Mouse (Mus musculus) liver, embryonic 15.5 days (tissue): ENCODE results near the gene Ttll10. TPM values are rescaled to one million over a fixed set of nuclear protein-coding genes. Genes with fewer than 3 reads are reported as not detected.

Experiments
- ATAC-seq: fragments of 200-750 bp; cut with Nextera tagmentation; 2 replicates; pipeline ENCODE4 v1.8.0; 2017; ENCODE audit warnings: moderate number of reproducible peaks, mild to moderate bottlenecking, moderate library complexity; ENCODE audit not compliant: insufficient read depth
- H3K27ac ChIP-seq: fragments of 300-500 bp; sonication (generic); replicated peaks from 2 replicates; pipeline ENCODE4 v1.5.1; 2015; ENCODE audit warnings: mild to moderate bottlenecking, inconsistent platforms
- H3K27me3 ChIP-seq: fragments of 300-500 bp; sonication (generic); 2 replicates; pipeline ENCODE4 v1.6.1; 2015; ENCODE audit warnings: mild to moderate bottlenecking, inconsistent platforms
- H3K36me3 ChIP-seq: fragments of 300-500 bp; sonication (generic); replicated peaks from 2 replicates; pipeline ENCODE4 v1.6.1; 2015; ENCODE audit warnings: moderate library complexity, mild to moderate bottlenecking, inconsistent platforms
- H3K4me1 ChIP-seq: fragments of 300-500 bp; sonication (generic); replicated peaks from 2 replicates; pipeline ENCODE4 v1.6.1; 2015; ENCODE audit warnings: inconsistent platforms
- H3K4me2 ChIP-seq: fragments of 300-500 bp; sonication (generic); 2 replicates; pipeline ENCODE4 v1.6.1; 2015; ENCODE audit warnings: moderate library complexity, mild to moderate bottlenecking, inconsistent platforms
- H3K4me3 ChIP-seq: fragments of 300-500 bp; sonication (generic); replicated peaks from 2 replicates; pipeline ENCODE4 v1.5.1; 2015; ENCODE audit warnings: mild to moderate bottlenecking, inconsistent platforms
- H3K9ac ChIP-seq: fragments of 300-500 bp; sonication (generic); 2 replicates; pipeline ENCODE4 v1.6.1; 2015; ENCODE audit warnings: moderate library complexity, mild to moderate bottlenecking, inconsistent platforms
- H3K9me3 ChIP-seq: fragments of 300-500 bp; sonication (generic); replicated peaks from 2 replicates; pipeline ENCODE4 v1.6.1; 2016; ENCODE audit warnings: inconsistent platforms
- WGBS: fragments of 180-500 bp; shearing (Covaris S2); methylation state at CpG from one replicate; pipeline ENCODE4 v1.1.7; 2015; ENCODE audit warnings: mixed read lengths; ENCODE audit not compliant: insufficient replicate concordance; 5-methylcytosine and 5-hydroxymethylcytosine counted together
- polyA plus RNA-seq: library from polyadenylated mRNA; unstranded; fragments of >200 nt; fragmentation: Nextera tagmentation; extraction: Ambion mirVana; gene quantifications from 2 replicates; pipeline ENCODE4 v1.2.1, GENCODE M21; 2015

Ttll10 gene
- polyA plus RNA-seq, 1 experiment from 2014 or later, result 0.22 TPM

DNA sequence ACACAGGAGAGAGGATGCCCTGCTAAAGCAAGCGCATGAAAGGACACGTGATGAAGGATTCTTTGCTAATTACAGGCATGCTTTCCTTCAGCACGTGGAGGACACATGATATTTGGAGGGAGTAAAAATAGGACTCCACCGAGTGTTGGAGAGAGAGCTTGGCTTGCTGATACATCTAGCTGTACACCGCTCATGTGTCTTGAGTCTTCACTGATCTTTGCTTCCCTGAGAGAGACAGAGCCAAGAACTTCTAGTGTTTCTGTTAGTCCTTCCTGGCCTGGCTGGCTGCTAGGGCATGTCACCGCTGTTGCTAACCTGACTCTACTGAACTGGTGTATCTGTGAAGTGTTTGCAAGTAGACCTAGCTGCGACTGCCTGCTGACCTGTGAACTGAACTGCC is 35.0 kb downstream of the Ttll10 start:
- Histone ChIP-seq H3K4me3 (no peak overlapping the region), H3K9ac (no peak overlapping the region), H3K27ac (no peak overlapping the region), H3K4me2 (no peak overlapping the region), H3K9me3 (no peaks in the 10 kb centered on the region), H3K4me1 (0 out of 2 replicates have a peak, but pooled peaks cover 7% of the 10 kb centered on the region), H3K27me3 (no peaks in the 10 kb centered on the region), H3K36me3 (0 out of 2 replicates have a peak, but pooled peaks cover under 1% of the 10 kb centered on the region)
- no peak for ATAC-seq
- WGBS, result 75% methylated on average over 7 of the region's 7 CpGs

GRCm38 (mm10) chr4:156023520-156023919 is 35.7 kb downstream of the Ttll10 start:
- no peak overlapping the region for H3K4me2 ChIP-seq
- H3K27me3 ChIP-seq, result no peaks in the 10 kb centered on the region
- no peak for ATAC-seq
- 0 out of 2 replicates have a peak, but pooled peaks cover 7% of the 10 kb centered on the region for H3K4me1 ChIP-seq
- H3K27ac ChIP-seq, result no peak overlapping the region
- H3K9me3 ChIP-seq, result no peaks in the 10 kb centered on the region
- no peak overlapping the region for H3K9ac ChIP-seq
- 74% methylated on average over 9 of the region's 9 CpGs for WGBS
- no peak overlapping the region for H3K4me3 ChIP-seq
- no peaks in the 10 kb centered on the region for H3K36me3 ChIP-seq

- H3K27me3 ChIP-seq, result no peaks in the 10 kb centered on the region
- H3K4me2 ChIP-seq, result no peak overlapping the region
- H3K9me3 ChIP-seq, result no peaks in the 10 kb centered on the region
- ATAC-seq, result no peak
- H3K36me3 ChIP-seq, result no peaks in the 10 kb centered on the region
- H3K9ac ChIP-seq, result no peak overlapping the region
- H3K4me3 ChIP-seq, result no peak overlapping the region
- no peak overlapping the region for H3K27ac ChIP-seq
- H3K4me1 ChIP-seq, result 0 out of 2 replicates have a peak, but pooled peaks cover 7% of the 10 kb centered on the region
- WGBS, result 28% methylated on average over 9 of the region's 9 CpGs
These were observed 37.2 kb downstream of the Ttll10 start for GRCm38 (mm10) chr4:156021942-156022419.

DNA sequence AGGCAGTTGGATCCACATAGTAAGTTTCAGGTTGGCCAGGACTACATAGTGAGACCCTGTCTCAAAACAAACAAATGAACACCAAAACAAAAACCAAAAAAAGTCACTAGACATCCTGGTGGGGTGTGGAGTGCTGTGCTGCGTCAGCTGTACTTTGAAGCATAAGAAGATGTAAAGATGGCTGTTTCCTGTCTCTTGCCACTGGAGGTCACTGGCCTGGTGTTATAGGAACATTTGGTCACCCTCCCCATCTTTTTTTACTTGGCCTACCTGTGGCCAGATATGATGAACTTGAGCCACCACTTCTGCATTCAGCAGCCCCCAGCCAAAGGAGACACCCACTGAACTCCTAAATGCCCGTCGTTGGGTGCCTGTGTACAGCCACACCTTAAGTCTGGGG is 37.8 kb downstream of the Ttll10 start:
- Histone ChIP-seq H3K4me2 (no peak overlapping the region), H3K36me3 (0 out of 2 replicates have a peak, but pooled peaks cover 1% of the 10 kb centered on the region), H3K9me3 (no peaks in the 10 kb centered on the region), H3K27ac (no peak overlapping the region), H3K4me1 (0 out of 2 replicates have a peak, but pooled peaks cover 7% of the 10 kb centered on the region), H3K4me3 (no peak overlapping the region), H3K9ac (no peak overlapping the region), H3K27me3 (no peaks in the 10 kb centered on the region)
- no peak for ATAC-seq
- WGBS, result 42% methylated on average over 3 of the region's 3 CpGs

DNA sequence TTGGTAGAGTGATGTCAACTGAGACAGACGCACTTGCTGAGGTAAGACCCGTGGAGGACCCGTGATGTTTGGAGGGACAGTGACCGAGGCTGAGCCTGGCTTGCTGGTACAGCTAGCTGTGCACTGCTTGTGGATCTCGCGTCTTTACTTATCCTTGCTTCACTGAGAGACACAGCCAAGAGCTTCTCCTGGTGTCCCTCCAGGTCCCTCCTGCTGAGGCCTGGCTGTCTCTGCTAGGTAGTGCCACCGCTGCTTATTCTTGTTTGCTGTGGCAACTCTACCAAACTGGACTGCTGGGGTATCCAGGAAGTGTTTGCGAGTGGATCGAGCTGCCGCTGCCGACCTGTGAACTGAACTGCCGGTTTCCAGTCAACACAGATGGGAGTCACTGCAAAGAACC is 39.4 kb downstream of the Ttll10 start:
- Histone ChIP-seq H3K36me3 (peaks cover 11% of the 10 kb centered on the region; the same call in 1 of the 2 replicates), H3K4me1 (no peaks in the 10 kb centered on the region), H3K27me3 (no peaks in the 10 kb centered on the region), H3K9ac (no peak overlapping the region), H3K9me3 (no peaks in the 10 kb centered on the region), H3K4me3 (no peak overlapping the region), H3K27ac (no peak overlapping the region), H3K4me2 (no peak overlapping the region)
- WGBS, result 76% methylated on average over 12 of the region's 12 CpGs
- no peak for ATAC-seq

- H3K27me3 ChIP-seq, result no peaks in the 10 kb centered on the region
- H3K36me3 ChIP-seq, result peaks cover 58% of the 10 kb centered on the region
- WGBS, result 75% methylated on average over 2 of the region's 2 CpGs
- no peak overlapping the region for H3K27ac ChIP-seq
- H3K4me2 ChIP-seq, result no peak overlapping the region
- no peaks in the 10 kb centered on the region for H3K4me1 ChIP-seq
- H3K9ac ChIP-seq, result no peak overlapping the region
- no peaks in the 10 kb centered on the region for H3K9me3 ChIP-seq
- no peak overlapping the region for H3K4me3 ChIP-seq
- no peak for ATAC-seq
These were observed 44.8 kb downstream of the Ttll10 start for GRCm38 (mm10) chr4:156014436-156014835.

DNA sequence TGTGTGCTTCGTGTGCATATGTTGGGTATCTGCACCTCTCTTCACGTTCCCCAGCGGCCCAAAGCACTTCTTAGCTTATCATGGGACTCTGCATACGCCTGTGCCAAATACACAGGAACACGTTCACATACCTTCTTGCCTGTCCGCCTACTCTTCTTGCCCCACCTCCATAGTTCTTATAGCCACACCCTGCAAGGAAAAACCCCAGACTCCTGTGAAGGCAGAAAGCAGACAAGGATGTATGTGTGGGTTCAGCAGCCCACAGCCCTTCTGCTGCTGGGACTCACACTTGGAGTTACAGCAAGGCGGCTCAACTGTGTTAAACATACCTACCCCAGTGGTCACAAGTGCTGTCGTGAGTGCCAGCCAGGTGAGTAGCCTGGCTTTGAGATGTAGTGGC is 45.6 kb downstream of the Ttll10 start, which contains the start of gene Tnfrsf4:
Gene Tnfrsf4, plus strand, starts transcription at position 207 of the 400 bp plus-strand sequence.
- no peak within 1 kb of the TSS for H3K9ac ChIP-seq
- H3K4me3 ChIP-seq, result no peak within 1 kb of the TSS
- H3K9me3 ChIP-seq, result no peaks in the 10 kb centered on the region
- H3K27ac ChIP-seq, result no peak within 1 kb of the TSS
- H3K4me2 ChIP-seq, result no peak within 1 kb of the TSS
- WGBS, result 69% methylated on average over 8 of the region's 8 CpGs
- no peaks in the 10 kb centered on the region for H3K4me1 ChIP-seq
- no peak for ATAC-seq
- no peaks in the 10 kb centered on the region for H3K27me3 ChIP-seq
- H3K36me3 ChIP-seq, result peaks cover 66% of the 10 kb centered on the region

GRCm38 (mm10) chr4:156008369-156008768 is 50.8 kb downstream of the Ttll10 start:
- H3K9ac ChIP-seq, result no peak overlapping the region

DNA sequence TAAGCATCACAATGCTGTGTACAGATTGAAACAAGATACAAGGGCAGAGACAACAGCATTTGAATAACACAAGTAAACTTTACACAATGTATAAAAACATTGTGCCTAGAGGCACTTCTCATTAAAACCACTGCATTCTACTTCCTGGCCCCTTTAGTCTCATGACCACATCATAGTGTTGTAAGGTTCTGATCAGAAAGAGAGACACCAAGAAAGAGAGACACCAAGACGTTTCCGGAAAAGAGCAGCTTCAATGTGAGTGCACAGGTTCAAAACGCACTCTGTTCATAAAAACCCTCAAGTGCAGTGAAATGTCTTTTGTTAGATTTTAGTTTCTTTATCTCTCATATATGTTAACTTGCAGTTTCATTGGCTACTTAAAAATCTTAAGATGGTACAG is 55.1 kb downstream of the Ttll10 start:
- no peaks in the 10 kb centered on the region for H3K9me3 ChIP-seq
- H3K36me3 ChIP-seq, result peaks cover 93% of the 10 kb centered on the region
- no peaks in the 10 kb centered on the region for H3K27me3 ChIP-seq
- no peak overlapping the region for H3K4me2 ChIP-seq
- no peaks in the 10 kb centered on the region for H3K4me1 ChIP-seq
- no peak overlapping the region for H3K9ac ChIP-seq
- WGBS, result 83% methylated on average over 3 of the region's 3 CpGs
- ATAC-seq, result no peak
- no peak overlapping the region for H3K4me3 ChIP-seq
- no peak overlapping the region for H3K27ac ChIP-seq

More at GRCm38 (mm10) chr4:156008369-156008768, 50.8 kb downstream of the Ttll10 start:
- Histone ChIP-seq H3K27ac (no peak overlapping the region), H3K27me3 (no peaks in the 10 kb centered on the region), H3K36me3 (peaks cover 95% of the 10 kb centered on the region), H3K4me3 (no peak overlapping the region), H3K4me2 (no peak overlapping the region), H3K4me1 (no peaks in the 10 kb centered on the region), H3K9me3 (no peaks in the 10 kb centered on the region)
- no peak for ATAC-seq
- WGBS, result 80% methylated on average over 4 of the region's 4 CpGs

GRCm38 (mm10) chr4:155993606-155994005 is 65.6 kb downstream of the Ttll10 start:
- H3K9me3 ChIP-seq, result no peaks in the 10 kb centered on the region
- H3K27ac ChIP-seq, result peak overlapping the region; percentile 99
- peak overlapping the region; percentile 90 for H3K9ac ChIP-seq
- 2% methylated on average over 15 of the region's 15 CpGs for WGBS
- H3K36me3 ChIP-seq, result peaks cover 28% of the 10 kb centered on the region
- no peak for ATAC-seq
- H3K4me3 ChIP-seq, result peak overlapping the region; percentile 98
- no peaks in the 10 kb centered on the region for H3K27me3 ChIP-seq
- H3K4me1 ChIP-seq, result peaks cover 60% of the 10 kb centered on the region
- peak overlapping the region; percentile 75 for H3K4me2 ChIP-seq

DNA sequence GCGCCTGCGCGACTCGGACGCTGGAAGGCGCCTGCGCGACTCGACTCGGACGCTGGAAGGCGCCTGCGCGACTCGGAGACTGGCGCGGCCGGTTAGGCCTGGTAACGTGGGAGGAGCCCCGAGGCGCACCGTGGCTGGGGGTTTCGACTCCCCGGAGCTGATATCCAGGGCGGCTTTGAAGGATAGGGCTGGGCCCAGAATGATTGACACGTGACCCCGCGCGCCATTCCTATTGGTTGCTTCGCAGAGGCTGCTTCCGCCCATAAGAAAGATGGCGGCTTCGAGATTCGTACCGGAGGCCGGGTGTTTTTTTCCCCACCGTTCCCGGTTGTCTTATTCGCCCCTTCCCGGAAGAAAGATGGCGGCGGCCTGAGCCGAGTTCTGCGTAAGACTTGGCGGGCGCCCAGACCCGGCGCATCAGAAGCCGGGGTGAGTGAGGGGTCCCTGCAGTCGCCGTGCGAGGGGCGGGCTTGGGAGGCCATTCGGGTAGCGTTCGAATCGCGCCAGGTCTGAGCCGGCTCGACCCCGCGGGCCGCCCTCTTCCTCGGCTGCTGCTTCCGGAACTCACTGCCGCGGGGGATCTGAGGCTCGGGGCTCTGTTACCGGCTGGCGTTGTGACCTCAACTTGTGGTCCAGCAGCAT is 66.2 kb downstream of the Ttll10 start:
- peak overlapping the region; percentile 75 for H3K4me2 ChIP-seq
- H3K27ac ChIP-seq, result peak overlapping the region; percentile 99
- no peaks in the 10 kb centered on the region for H3K9me3 ChIP-seq
- H3K27me3 ChIP-seq, result no peaks in the 10 kb centered on the region
- H3K4me3 ChIP-seq, result peak overlapping the region; percentile 98
- peaks cover 66% of the 10 kb centered on the region for H3K4me1 ChIP-seq
- under 1% methylated on average over 70 of the region's 70 CpGs for WGBS
- peak overlapping the region; percentile 90 for H3K9ac ChIP-seq
- H3K36me3 ChIP-seq, result peaks cover 22% of the 10 kb centered on the region
- peak; percentile 75 for ATAC-seq
